Mouse (Mus musculus) right cerebral cortex, adult 2 months (tissue): ENCODE measurements around the gene Zbed4.
"Not testable (repeated sequence)": the region's sequence is repeated elsewhere in the genome, so short reads cannot be mapped to it uniquely, and the experiment has no call there.

Experiments used
- DNase-seq, 2 experiments: peaks; one replicate each; pipeline ENCODE4 v3.0.0; 2021 to 2022; ENCODE audit warnings: low spot score in 2 of 2

The Zbed4 gene

GRCm38 (mm10) chr15:88736166-88736565 lies 15.3 kb upstream of the Zbed4 start:
- no peak for DNase-seq

- no peak for DNase-seq
These were observed 13.0 kb upstream of the Zbed4 start for GRCm38 (mm10) chr15:88738466-88738865.

GRCm38 (mm10) chr15:88741366-88741765 lies 10.1 kb upstream of the Zbed4 start:
- DNase-seq: no peak

GRCm38 (mm10) chr15:88743371-88743770 lies 8.1 kb upstream of the Zbed4 start:
- DNase-seq: not testable (repeated sequence)

GRCm38 (mm10) chr15:88745347-88745746 lies 6.1 kb upstream of the Zbed4 start:
- no peak for DNase-seq

GRCm38 (mm10) chr15:88745926-88746325 lies 5.5 kb upstream of the Zbed4 start:
- DNase-seq: no peak

- DNase-seq: not testable (repeated sequence)
These were observed 1.8 kb upstream of the Zbed4 start for GRCm38 (mm10) chr15:88749617-88750016.

GRCm38 (mm10) chr15:88750032-88750431 lies 1.4 kb upstream of the Zbed4 start:
- DNase-seq: no peak

GRCm38 (mm10) chr15:88750677-88751563 lies 540 bp upstream of the Zbed4 start:
- DNase-seq: peak; percentile 98

- DNase-seq: no peak
These were observed 908 bp downstream of the Zbed4 start for GRCm38 (mm10) chr15:88752403-88752733.

GRCm38 (mm10) chr15:88754896-88755295 lies 3.4 kb downstream of the Zbed4 start:
- DNase-seq: no peak

- DNase-seq: no peak
These were observed 4.3 kb downstream of the Zbed4 start for GRCm38 (mm10) chr15:88755761-88756160.

- no peak for DNase-seq
These were observed 6.6 kb downstream of the Zbed4 start for GRCm38 (mm10) chr15:88758061-88758460.

- no peak for DNase-seq
These were observed 10.1 kb downstream of the Zbed4 start for GRCm38 (mm10) chr15:88761551-88761950.

GRCm38 (mm10) chr15:88766139-88766538 lies 14.7 kb downstream of the Zbed4 start:
- not testable (repeated sequence) for DNase-seq

- DNase-seq: no peak
These were observed 17.1 kb downstream of the Zbed4 start for GRCm38 (mm10) chr15:88768537-88768936.

- DNase-seq: not testable (repeated sequence)
These were observed 23.2 kb downstream of the Zbed4 start for GRCm38 (mm10) chr15:88774630-88775029.

GRCm38 (mm10) chr15:88792140-88792850 lies 40.8 kb downstream of the Zbed4 start:
- DNase-seq: no peak

- not testable (repeated sequence) for DNase-seq
These were observed 43.3 kb downstream of the Zbed4 start for GRCm38 (mm10) chr15:88794729-88795128.

- no peak for DNase-seq
These were observed 48.5 kb downstream of the Zbed4 start for GRCm38 (mm10) chr15:88799950-88800371.

GRCm38 (mm10) chr15:88800921-88801354 lies 49.5 kb downstream of the Zbed4 start:
- DNase-seq: no peak

GRCm38 (mm10) chr15:88801903-88802302 lies 50.4 kb downstream of the Zbed4 start:
- DNase-seq: no peak

- no peak for DNase-seq
These were observed 50.9 kb downstream of the Zbed4 start for GRCm38 (mm10) chr15:88802348-88802747.
